Mouse (Mus musculus): ENCODE measurements at regions not wholly inside any gene's neighbourhood (a gene's known extent, or its start where the extent isn't known, plus 50 kb on each side); places are given as distances from the start of the nearest gene placed in this dataset.

GRCm38 (mm10) chr8:126528434-126529080, 53.7 kb upstream of the Tarbp1 start:
- TF ChIP-seq CTCF (IDR thresholded peaks at IDR 0.05; ENCODE audit: insufficient read depth, low read length) (no peak), POLR2A (IDR thresholded peaks at IDR 0.05; ENCODE audit: borderline replicate concordance, extremely low read depth, low read depth, low read length) (no peak)

Measured in lung, adult 2 months (tissue).